Mouse (Mus musculus) urinary bladder, postnatal 4 days (tissue): ENCODE data around the gene Pram1.
A peak's percentile ranks its signal among the peaks of the same experiment; 100 is the strongest.
"Not testable (repeated sequence)": the region's sequence is repeated elsewhere in the genome, so short reads cannot be mapped to it uniquely, and the experiment has no call there.

Source experiments
- DNase-seq, 2 experiments: peaks; one replicate each; pipeline ENCODE4 v3.0.0; 2021 to 2022; ENCODE audit warnings: low spot score in 2 of 2

Pram1 gene

DNA sequence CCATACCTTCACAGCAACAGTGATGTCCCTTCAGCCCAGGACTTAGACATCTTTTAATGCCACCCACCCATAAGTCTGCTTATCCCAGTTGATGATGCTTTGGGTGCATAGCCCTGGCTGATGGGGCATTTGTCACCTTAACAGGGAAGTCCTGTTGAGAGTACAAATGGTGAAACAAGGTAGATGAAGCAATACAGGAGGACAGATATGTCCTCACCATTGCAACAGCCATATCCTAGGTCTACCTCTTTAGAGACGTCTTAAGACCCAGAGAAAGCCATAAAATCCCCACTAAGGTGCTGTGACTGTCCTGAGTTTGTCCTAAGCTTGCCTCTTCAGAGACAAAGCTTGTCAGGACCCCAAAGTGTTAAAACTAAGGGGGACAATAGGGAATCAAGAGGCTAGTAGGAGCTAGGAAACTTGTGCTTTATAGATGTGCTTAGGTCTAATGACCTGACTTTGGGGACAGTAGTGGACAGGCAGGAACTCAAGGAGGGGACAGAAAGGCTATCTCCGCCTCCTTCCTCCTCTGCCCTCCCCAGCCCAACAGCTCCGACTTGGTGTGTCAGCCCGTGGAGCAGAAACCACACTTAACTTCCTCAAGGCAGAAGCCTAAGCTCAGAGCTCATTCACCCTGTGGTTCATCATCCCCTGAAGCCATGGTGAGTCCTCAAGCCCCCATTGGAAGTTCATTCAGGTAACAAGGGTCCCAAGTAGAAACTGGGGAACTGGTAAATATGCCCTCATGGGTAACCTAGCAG lies at the start of gene Pram1:
Pram1 (plus strand) TSS at position 541 of the 761 bp plus-strand sequence.
- no peak for DNase-seq

DNA sequence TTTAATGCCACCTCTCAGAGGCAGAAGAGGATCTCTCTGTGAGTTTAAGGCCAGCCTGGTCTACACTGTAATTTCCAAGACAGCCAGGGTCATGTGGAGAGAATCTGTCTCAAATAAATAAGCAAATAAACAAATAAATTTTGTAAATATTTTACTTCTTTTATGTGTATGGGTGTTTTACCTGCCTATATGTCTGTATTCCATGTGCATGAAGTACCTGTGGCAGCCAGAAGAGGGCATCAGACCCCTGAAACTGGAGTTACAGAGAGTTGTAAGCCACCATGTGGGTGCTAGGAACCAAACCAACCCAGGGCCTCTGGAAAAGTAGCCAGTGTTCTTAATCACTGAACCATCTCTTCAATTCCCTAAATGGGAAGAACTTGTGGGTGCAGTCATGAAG lies 40.6 kb upstream of the Pram1 start:
- DNase-seq: no peak

DNA sequence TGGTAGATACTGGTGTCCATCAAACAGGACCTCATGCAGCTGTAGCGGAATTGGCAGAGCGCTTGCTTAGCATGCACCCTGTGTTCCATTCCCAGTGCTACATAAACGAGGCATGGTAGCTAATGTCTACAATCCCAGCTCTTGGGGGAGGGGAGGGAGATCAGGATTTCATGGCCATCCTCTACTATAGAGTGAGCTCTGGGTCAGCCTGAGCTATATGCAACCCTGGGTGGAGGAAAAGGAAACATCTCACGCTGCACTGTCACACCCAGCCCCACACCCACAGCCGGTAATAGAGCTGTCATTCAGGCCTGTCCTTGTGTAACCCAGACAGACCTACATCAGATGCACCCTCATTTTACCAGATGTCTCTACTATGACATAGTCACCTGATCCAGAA lies 39.4 kb upstream of the Pram1 start:
- DNase-seq: peak in 1 of 2 experiments; percentile 50

DNA sequence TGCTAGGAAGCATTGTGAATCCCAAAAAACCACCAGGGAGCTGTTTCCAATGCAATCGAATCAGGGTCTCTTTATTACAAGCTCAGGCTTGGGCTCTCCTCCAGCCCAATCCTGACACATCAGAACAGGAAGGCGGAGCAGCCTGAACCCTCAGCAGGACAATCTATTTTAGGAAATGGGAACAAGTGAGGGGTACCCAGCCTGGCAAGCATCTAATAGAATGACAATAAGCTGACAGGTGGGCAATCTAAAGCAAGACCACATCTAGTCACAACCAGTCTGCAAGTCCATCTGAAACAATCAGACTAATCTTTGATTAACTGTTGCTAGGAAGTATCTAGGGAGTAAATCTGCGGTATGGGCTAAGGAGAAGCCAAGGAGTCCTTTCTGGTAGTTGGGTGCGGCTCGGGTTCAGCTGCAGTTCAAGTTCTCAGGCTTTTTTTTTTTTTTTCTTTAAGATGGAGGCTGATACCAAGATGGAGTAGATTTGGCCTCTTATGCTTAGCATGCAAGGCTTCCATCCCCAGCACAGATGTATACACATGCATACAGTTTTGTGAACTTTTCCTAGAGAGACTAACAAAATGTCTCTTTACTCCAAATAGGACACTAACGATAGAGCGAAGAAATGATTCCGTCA lies 37.9 kb upstream of the Pram1 start:
- peak in 1 of 2 experiments; percentile 20 for DNase-seq

GRCm38 (mm10) chr17:33600831-33601230 lies 37.0 kb upstream of the Pram1 start:
- peak in 1 of 2 experiments; percentile 46 for DNase-seq

- no peak for DNase-seq
These were observed 35.9 kb upstream of the Pram1 start for GRCm38 (mm10) chr17:33601947-33602346.

DNA sequence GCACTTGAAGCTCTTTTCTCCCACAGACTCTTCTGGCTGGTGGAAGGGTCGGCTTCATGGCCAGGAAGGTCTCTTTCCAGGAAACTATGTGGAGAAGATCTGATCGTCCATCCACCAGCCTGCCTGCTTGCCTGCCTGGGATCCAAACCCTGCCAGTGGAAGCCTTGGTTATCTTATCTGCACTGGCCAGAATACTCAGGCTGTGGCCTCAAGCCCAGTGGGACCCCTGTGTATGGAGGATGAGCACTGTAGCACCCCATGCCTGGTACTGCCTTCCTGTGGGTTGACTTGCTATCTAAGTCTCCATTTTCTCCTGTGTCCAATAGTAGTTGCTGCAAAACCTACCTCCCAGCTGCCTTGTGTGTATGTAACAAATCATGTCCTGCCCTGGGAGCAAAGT lies 30.6 kb upstream of the Pram1 start:
- no peak for DNase-seq

GRCm38 (mm10) chr17:33610548-33610947 lies 27.3 kb upstream of the Pram1 start:
- DNase-seq: no peak

DNA sequence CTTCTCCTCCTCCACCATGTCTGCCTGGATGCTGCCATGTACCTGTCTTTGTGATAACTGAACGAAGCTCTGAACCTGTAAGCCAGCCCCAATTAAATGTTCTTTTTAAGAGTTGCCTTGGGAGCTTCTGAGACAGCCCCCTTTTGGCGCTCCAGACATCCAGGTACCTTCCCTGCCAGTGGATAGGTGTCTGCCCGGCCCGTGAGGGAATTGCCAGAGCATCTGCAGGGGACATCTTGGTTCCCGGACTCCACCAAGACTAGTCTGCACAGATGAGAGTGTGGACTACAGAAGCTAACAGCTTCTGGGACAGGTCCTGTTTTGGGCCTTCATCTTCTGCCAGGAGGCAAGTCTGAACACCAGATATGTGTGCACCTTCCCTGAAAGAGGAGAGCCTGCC lies 24.1 kb upstream of the Pram1 start:
- DNase-seq: not testable (repeated sequence)

- no peak for DNase-seq
These were observed 10.6 kb upstream of the Pram1 start for GRCm38 (mm10) chr17:33627281-33627680.

GRCm38 (mm10) chr17:33628621-33629486 lies 9.0 kb upstream of the Pram1 start, which contains the start of gene Zfp414:
TSS of gene Zfp414 (plus strand) at chr17:33629090.
- DNase-seq: peak; percentile 84 to 91

DNA sequence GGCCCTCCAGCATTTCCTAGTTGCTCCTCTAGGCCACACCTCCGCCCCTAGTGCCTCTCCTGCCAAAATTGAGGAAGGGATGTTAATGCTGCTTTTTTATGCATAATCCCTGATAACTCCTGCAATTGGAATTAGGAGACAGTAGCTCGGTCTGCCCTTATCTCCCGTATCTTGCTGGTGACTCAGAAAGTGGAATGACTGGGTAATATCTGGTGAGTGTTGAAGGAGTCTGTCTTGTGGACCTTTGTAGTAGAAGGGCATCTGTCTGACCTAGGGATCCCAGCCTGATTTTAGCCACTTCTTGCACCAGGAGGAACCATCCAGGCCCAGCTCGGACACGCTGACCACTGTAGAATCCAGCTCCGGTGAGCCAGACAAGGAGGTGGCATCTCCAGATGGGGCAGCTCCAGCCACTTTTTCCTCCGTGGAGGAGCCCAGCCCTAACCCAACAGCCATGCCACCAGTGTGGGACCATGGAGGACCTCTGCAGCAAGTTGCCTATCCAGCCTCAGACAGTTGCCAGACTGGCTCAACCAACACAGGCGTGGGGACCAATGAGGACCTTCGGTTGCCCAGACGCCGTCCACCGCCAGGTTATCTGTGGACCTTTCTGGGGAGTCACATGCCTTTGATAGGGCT lies 8.2 kb upstream of the Pram1 start:
- DNase-seq: no peak

DNA sequence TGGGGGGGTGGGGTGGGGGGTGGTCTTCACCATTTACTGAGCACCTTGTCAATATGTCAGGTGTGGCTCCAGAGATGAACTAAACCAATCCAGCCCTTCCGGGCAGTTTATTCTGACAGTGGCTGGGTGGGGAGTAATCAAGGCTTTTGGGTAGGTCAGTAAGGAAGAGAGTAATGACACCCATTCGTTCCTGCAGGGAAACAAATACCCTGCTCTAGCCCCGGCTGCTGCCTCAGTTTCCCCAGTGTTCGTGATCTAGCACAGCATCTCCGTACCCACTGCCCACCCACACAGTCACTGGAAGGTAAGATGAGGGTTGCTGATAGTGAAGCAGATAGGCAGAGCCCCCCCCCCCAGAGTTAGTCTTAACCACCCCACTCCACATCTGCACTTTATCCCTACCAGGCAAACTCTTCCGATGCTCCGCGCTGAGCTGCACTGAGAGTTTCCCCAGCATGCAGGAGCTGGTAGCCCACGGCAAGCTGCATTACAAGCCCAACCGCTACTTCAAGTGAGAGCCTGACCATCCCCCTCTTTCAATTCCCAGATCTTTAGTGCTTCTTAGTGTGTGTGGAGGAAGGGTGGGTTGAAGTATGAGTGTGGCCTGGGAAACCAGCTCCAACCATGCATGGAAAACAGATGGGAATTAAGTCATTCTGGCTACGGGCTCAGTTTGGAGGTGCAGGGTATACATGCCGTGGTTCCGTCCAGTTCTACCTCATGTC lies 7.5 kb upstream of the Pram1 start:
- DNase-seq: no peak

- no peak for DNase-seq
These were observed 6.6 kb upstream of the Pram1 start for GRCm38 (mm10) chr17:33631236-33631635.

DNA sequence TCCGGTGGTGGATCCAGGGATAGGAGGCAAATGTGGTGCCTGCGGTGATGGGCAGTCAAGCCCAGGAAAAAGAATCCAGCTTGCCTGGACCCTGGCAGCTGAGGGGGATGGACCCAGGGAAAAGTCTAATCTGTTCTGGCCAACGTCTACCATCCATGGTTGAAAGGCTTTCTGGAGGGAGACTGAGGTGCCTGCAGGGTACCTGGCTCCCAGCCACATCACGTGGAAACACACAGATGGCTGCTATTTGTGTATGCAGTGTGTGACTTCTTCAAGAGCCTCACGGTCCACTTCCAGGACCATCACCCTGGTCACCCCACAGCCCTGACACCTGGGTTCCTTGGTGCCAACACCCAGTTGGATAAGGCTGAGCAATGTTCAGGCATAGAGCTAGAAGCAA lies 6.1 kb upstream of the Pram1 start:
- DNase-seq: no peak

DNA sequence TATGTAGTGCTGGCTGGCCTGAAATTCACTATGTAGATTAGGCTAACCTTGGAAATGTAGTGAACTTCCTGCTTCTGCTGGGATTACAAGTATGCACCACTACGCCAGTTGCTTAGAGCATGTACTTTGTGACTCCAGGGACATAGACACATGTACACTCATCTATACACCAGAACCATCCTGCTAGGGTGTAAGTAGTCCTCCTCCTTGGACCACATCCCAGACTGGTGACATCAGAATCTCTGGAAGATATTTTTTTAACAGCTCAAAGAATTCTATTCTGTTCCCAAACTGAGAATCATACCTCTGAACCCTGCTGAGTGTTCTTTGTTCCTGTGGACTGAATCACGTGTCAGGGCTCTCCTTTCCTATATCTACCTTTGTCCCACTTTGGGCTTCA lies 818 bp upstream of the Pram1 start:
- DNase-seq: no peak

- DNase-seq: no peak
These were observed 1.9 kb downstream of the Pram1 start for GRCm38 (mm10) chr17:33639743-33640142.

- no peak for DNase-seq
These were observed 6.2 kb downstream of the Pram1 start for GRCm38 (mm10) chr17:33644068-33644467.

DNA sequence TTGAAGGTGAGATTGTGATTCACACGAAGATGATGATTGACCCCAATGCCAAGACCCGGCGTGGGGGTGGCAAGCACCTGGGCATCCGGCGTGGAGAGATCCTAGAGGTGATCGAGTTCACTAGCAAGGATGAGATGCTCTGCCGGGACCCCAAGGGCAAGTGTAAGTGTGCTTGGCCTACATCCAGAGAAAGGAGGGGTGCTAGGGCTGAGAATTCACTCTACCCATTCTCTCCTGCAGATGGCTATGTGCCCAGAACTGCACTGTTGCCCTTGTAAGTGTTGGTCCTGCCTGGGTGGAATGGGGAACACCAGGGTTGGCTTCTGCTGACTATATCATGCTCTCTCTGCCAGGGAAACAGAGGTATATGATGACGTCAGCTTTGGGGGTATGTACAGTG lies 7.2 kb downstream of the Pram1 start:
- no peak for DNase-seq

- no peak for DNase-seq
These were observed 12.1 kb downstream of the Pram1 start for GRCm38 (mm10) chr17:33649781-33650475.

GRCm38 (mm10) chr17:33666813-33667212 lies 29.0 kb downstream of the Pram1 start:
- DNase-seq: no peak
